19 mouse cellular contexts compared by ENCODE assay signal in genomic region chr15:84500214-84500613, GRCm38 (mm10).
"Had no signal": no experiment of that assay in that cellular context is flagged by ENCODE, and none has a peak within 500 bp of the region (broad histone marks: within the 10 kb centered on the region; RNA-seq: fewer than 3 reads in every experiment).

No protein-coding gene starts in this region.

- H3K4me2 ChIP-seq: liver, embryonic 12.5 days; lung, embryonic 14.5 days; midbrain, embryonic 12.5 days; neural tube, embryonic 13.5 days; neural tube, embryonic 15.5 days; stomach, embryonic 15.5 days had no signal

- H3K36me3 ChIP-seq: liver, embryonic 12.5 days; midbrain, embryonic 12.5 days; neural tube, embryonic 13.5 days; neural tube, embryonic 15.5 days; stomach, embryonic 15.5 days had no signal

- H3K4me1 ChIP-seq: liver, embryonic 12.5 days; stomach, embryonic 15.5 days had no signal

- H3K9me3 ChIP-seq: liver, embryonic 12.5 days; midbrain, embryonic 12.5 days; neural tube, embryonic 13.5 days; neural tube, embryonic 15.5 days; stomach, embryonic 15.5 days had no signal

- H3K27ac ChIP-seq: liver, embryonic 12.5 days; liver, embryonic 14.5 days; midbrain, embryonic 12.5 days; neural tube, embryonic 13.5 days; neural tube, embryonic 15.5 days; stomach, embryonic 15.5 days had no signal

- H3K9ac ChIP-seq: liver, embryonic 12.5 days; liver, embryonic 14.5 days; lung, embryonic 14.5 days; midbrain, embryonic 12.5 days; neural tube, embryonic 13.5 days; neural tube, embryonic 15.5 days; stomach, embryonic 15.5 days had no signal

- H3K27me3 ChIP-seq: neural tube, embryonic 13.5 days; neural tube, embryonic 15.5 days; stomach, embryonic 15.5 days had no signal

- DNase-seq: lung, adult 18-20 months; lung, embryonic 14.5 days; lung, postnatal 10 days; lung, postnatal 4 days; midbrain, embryonic 14.5 days; retina, postnatal 1 day; right cerebral cortex, adult 18-20 months; right cerebral cortex, postnatal 25 days; thymus, adult 2 months; thymus, postnatal 25 days; thymus, postnatal 4 days had no signal

- H3K4me3 ChIP-seq: liver, embryonic 12.5 days; midbrain, embryonic 12.5 days; myocyte; neural tube, embryonic 13.5 days; neural tube, embryonic 15.5 days; stomach, embryonic 15.5 days had no signal

- ATAC-seq: liver, embryonic 12.5 days; midbrain, embryonic 16.5 days had no signal
